Mouse (Mus musculus): Measurements from ENCODE around the gene Sell. TPM values are rescaled to one million over a fixed set of nuclear protein-coding genes. Genes with fewer than 3 reads are reported as not detected.

Sell gene
- polyA plus RNA-seq, 1 experiment from 2014 or later, result 0.11 TPM

GRCm38 (mm10) chr1:164054800-164055199 is 7.0 kb upstream of the Sell start:
- Histone ChIP-seq H3K36me3 (no peaks in the 10 kb centered on the region), H3K9me3 (no peaks in the 10 kb centered on the region), H3K4me2 (replicated peaks) (no peak overlapping the region), H3K27me3 (replicated peaks) (no peaks in the 10 kb centered on the region), H3K27ac (no peak overlapping the region), H3K4me3 (no peak overlapping the region), H3K9ac (no peak overlapping the region), H3K4me1 (no peaks in the 10 kb centered on the region)
- no peak for ATAC-seq (ENCODE audit: low FRiP score, low read depth)
- WGBS, result 49% methylated on average over 2 of the region's 2 CpGs

GRCm38 (mm10) chr1:164060071-164060470 is 1.7 kb upstream of the Sell start:
- no peak overlapping the region for H3K27ac ChIP-seq
- no peak overlapping the region for H3K4me3 ChIP-seq
- H3K36me3 ChIP-seq, result no peaks in the 10 kb centered on the region
- no peaks in the 10 kb centered on the region for H3K9me3 ChIP-seq
- H3K4me1 ChIP-seq, result no peaks in the 10 kb centered on the region
- no peak overlapping the region for H3K9ac ChIP-seq
- no peak for ATAC-seq (ENCODE audit: low FRiP score, low read depth)
- H3K27me3 ChIP-seq (replicated peaks), result no peaks in the 10 kb centered on the region
- H3K4me2 ChIP-seq (replicated peaks), result no peak overlapping the region
- 87% methylated on average over 4 of the region's 4 CpGs for WGBS

GRCm38 (mm10) chr1:164061278-164061677 is 504 bp upstream of the Sell start:
- H3K9ac ChIP-seq, result no peak overlapping the region
- no peaks in the 10 kb centered on the region for H3K27me3 ChIP-seq (replicated peaks)
- no peak overlapping the region for H3K4me2 ChIP-seq (replicated peaks)
- no peak overlapping the region for H3K4me3 ChIP-seq
- H3K36me3 ChIP-seq, result no peaks in the 10 kb centered on the region
- H3K27ac ChIP-seq, result no peak overlapping the region
- H3K9me3 ChIP-seq, result no peaks in the 10 kb centered on the region
- WGBS, result 42% methylated on average over 4 of the region's 4 CpGs
- no peak for ATAC-seq (ENCODE audit: low FRiP score, low read depth)
- H3K4me1 ChIP-seq, result no peaks in the 10 kb centered on the region

- no peak for ATAC-seq (ENCODE audit: low FRiP score, low read depth)
- no peaks in the 10 kb centered on the region for H3K9me3 ChIP-seq
- no peak overlapping the region for H3K4me2 ChIP-seq (replicated peaks)
- H3K4me3 ChIP-seq, result no peak overlapping the region
- H3K36me3 ChIP-seq, result no peaks in the 10 kb centered on the region
- WGBS, result 62% methylated on average over 2 of the region's 2 CpGs
- H3K27me3 ChIP-seq (replicated peaks), result no peaks in the 10 kb centered on the region
- H3K27ac ChIP-seq, result no peak overlapping the region
- H3K9ac ChIP-seq, result no peak overlapping the region
- no peaks in the 10 kb centered on the region for H3K4me1 ChIP-seq
These were observed 1.1 kb downstream of the Sell start for GRCm38 (mm10) chr1:164062856-164063255.

- Histone ChIP-seq H3K4me3 (no peak overlapping the region), H3K27ac (no peak overlapping the region), H3K9me3 (no peaks in the 10 kb centered on the region), H3K36me3 (no peaks in the 10 kb centered on the region), H3K27me3 (replicated peaks) (no peaks in the 10 kb centered on the region), H3K4me2 (replicated peaks) (no peak overlapping the region), H3K4me1 (no peaks in the 10 kb centered on the region), H3K9ac (no peak overlapping the region)
- 69% methylated on average over 3 of the region's 3 CpGs for WGBS
- ATAC-seq (ENCODE audit: low FRiP score, low read depth), result no peak
These were observed 2.0 kb downstream of the Sell start for GRCm38 (mm10) chr1:164063745-164064144.

GRCm38 (mm10) chr1:164069261-164069660 is 7.5 kb downstream of the Sell start:
- Histone ChIP-seq H3K9ac (no peak overlapping the region), H3K36me3 (no peaks in the 10 kb centered on the region), H3K4me1 (no peaks in the 10 kb centered on the region), H3K27me3 (replicated peaks) (no peaks in the 10 kb centered on the region), H3K9me3 (no peaks in the 10 kb centered on the region), H3K4me3 (no peak overlapping the region), H3K27ac (no peak overlapping the region), H3K4me2 (replicated peaks) (no peak overlapping the region)
- ATAC-seq (ENCODE audit: low FRiP score, low read depth), result no peak

- H3K4me3 ChIP-seq, result no peak overlapping the region
These were observed 8.7 kb downstream of the Sell start for GRCm38 (mm10) chr1:164070461-164070860.

GRCm38 (mm10) chr1:164071111-164071510 is 9.3 kb downstream of the Sell start:
- Histone ChIP-seq H3K9ac (no peak overlapping the region), H3K9me3 (no peaks in the 10 kb centered on the region), H3K27me3 (replicated peaks) (no peaks in the 10 kb centered on the region), H3K4me2 (replicated peaks) (no peak overlapping the region), H3K4me1 (no peaks in the 10 kb centered on the region), H3K36me3 (no peaks in the 10 kb centered on the region), H3K4me3 (no peak overlapping the region), H3K27ac (no peak overlapping the region)
- ATAC-seq (ENCODE audit: low FRiP score, low read depth), result no peak
- 85% methylated on average over 7 of the region's 7 CpGs for WGBS

More at GRCm38 (mm10) chr1:164070461-164070860, 8.7 kb downstream of the Sell start:
- Histone ChIP-seq H3K27ac (no peak overlapping the region), H3K9ac (no peak overlapping the region), H3K4me1 (no peaks in the 10 kb centered on the region), H3K27me3 (replicated peaks) (no peaks in the 10 kb centered on the region), H3K36me3 (no peaks in the 10 kb centered on the region), H3K4me2 (replicated peaks) (no peak overlapping the region), H3K9me3 (no peaks in the 10 kb centered on the region)
- 92% methylated on average over 4 of the region's 4 CpGs for WGBS
- ATAC-seq (ENCODE audit: low FRiP score, low read depth), result no peak

GRCm38 (mm10) chr1:164072001-164072400 is 10.2 kb downstream of the Sell start:
- Histone ChIP-seq H3K27ac (no peak overlapping the region), H3K36me3 (no peaks in the 10 kb centered on the region), H3K4me3 (no peak overlapping the region), H3K4me2 (replicated peaks) (no peak overlapping the region), H3K27me3 (replicated peaks) (no peaks in the 10 kb centered on the region), H3K9ac (no peak overlapping the region), H3K9me3 (no peaks in the 10 kb centered on the region), H3K4me1 (no peaks in the 10 kb centered on the region)
- no peak for ATAC-seq (ENCODE audit: low FRiP score, low read depth)
- WGBS, result 93% methylated on average over 4 of the region's 4 CpGs

- Histone ChIP-seq H3K36me3 (no peaks in the 10 kb centered on the region), H3K4me3 (no peak overlapping the region), H3K27me3 (replicated peaks) (no peaks in the 10 kb centered on the region), H3K9me3 (no peaks in the 10 kb centered on the region), H3K9ac (no peak overlapping the region), H3K4me1 (no peaks in the 10 kb centered on the region), H3K27ac (no peak overlapping the region), H3K4me2 (replicated peaks) (no peak overlapping the region)
- WGBS, result 89% methylated on average over 9 of the region's 9 CpGs
- no peak for ATAC-seq (ENCODE audit: low FRiP score, low read depth)
These were observed 11.3 kb downstream of the Sell start for GRCm38 (mm10) chr1:164073091-164073490.

GRCm38 (mm10) chr1:164073803-164074202 is 12.0 kb downstream of the Sell start:
- H3K27ac ChIP-seq, result no peak overlapping the region
- no peaks in the 10 kb centered on the region for H3K36me3 ChIP-seq
- H3K4me1 ChIP-seq, result no peaks in the 10 kb centered on the region
- H3K9ac ChIP-seq, result no peak overlapping the region
- H3K9me3 ChIP-seq, result no peaks in the 10 kb centered on the region
- H3K4me2 ChIP-seq (replicated peaks), result no peak overlapping the region
- ATAC-seq (ENCODE audit: low FRiP score, low read depth), result no peak
- no peaks in the 10 kb centered on the region for H3K27me3 ChIP-seq (replicated peaks)
- 89% methylated on average over 7 of the region's 7 CpGs for WGBS
- no peak overlapping the region for H3K4me3 ChIP-seq

GRCm38 (mm10) chr1:164074606-164075140 is 12.9 kb downstream of the Sell start:
- H3K9ac ChIP-seq, result no peak overlapping the region
- 95% methylated on average over 2 of the region's 2 CpGs for WGBS
- no peak overlapping the region for H3K4me3 ChIP-seq
- H3K36me3 ChIP-seq, result no peaks in the 10 kb centered on the region
- H3K4me2 ChIP-seq (replicated peaks), result no peak overlapping the region
- H3K27me3 ChIP-seq (replicated peaks), result no peaks in the 10 kb centered on the region
- H3K9me3 ChIP-seq, result no peaks in the 10 kb centered on the region
- H3K4me1 ChIP-seq, result no peaks in the 10 kb centered on the region
- no peak for ATAC-seq (ENCODE audit: low FRiP score, low read depth)
- H3K27ac ChIP-seq, result no peak overlapping the region

GRCm38 (mm10) chr1:164075416-164075815 is 13.6 kb downstream of the Sell start:
- H3K9ac ChIP-seq, result no peak overlapping the region
- ATAC-seq (ENCODE audit: low FRiP score, low read depth), result no peak
- no peak overlapping the region for H3K27ac ChIP-seq
- H3K4me3 ChIP-seq, result no peak overlapping the region
- no peaks in the 10 kb centered on the region for H3K36me3 ChIP-seq
- H3K27me3 ChIP-seq (replicated peaks), result no peaks in the 10 kb centered on the region
- H3K4me2 ChIP-seq (replicated peaks), result no peak overlapping the region
- WGBS, result 96% methylated on average over 1 of the region's 1 CpGs
- no peaks in the 10 kb centered on the region for H3K9me3 ChIP-seq
- H3K4me1 ChIP-seq, result no peaks in the 10 kb centered on the region
